Mouse (Mus musculus): ENCODE measurements at regions not wholly inside any gene's neighbourhood (a gene's known extent, or its start where the extent isn't known, plus 50 kb on each side); places are given as distances from the start of the nearest gene placed in this dataset.

DNA sequence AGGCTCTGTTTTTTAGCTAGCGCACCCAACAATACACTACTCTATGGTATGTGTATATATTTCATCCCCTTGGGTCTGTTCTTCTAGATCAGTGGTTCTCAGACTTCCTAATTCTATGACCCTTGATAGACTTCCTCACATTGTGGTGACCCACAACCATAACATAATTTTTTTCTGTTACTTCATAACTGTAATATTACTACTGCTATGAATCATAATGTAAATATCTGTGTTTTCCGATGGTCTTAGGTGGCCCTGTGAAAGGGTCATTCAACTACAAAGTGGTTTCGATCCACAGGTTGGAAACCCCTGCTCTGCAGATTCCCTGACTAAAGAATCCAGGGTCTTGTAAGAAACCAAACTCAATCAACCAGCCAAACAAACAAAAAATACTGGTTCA lies 220.8 kb downstream of the Opa1 start:
- DNase-seq (ENCODE audit: low spot score): no peak

GRCm38 (mm10) chr16:29800457-29800856 lies 221.3 kb downstream of the Opa1 start:
- DNase-seq (ENCODE audit: low spot score): no peak

GRCm38 (mm10) chr16:29802085-29802484 lies 223.0 kb downstream of the Opa1 start:
- DNase-seq (ENCODE audit: low spot score): no peak

DNA sequence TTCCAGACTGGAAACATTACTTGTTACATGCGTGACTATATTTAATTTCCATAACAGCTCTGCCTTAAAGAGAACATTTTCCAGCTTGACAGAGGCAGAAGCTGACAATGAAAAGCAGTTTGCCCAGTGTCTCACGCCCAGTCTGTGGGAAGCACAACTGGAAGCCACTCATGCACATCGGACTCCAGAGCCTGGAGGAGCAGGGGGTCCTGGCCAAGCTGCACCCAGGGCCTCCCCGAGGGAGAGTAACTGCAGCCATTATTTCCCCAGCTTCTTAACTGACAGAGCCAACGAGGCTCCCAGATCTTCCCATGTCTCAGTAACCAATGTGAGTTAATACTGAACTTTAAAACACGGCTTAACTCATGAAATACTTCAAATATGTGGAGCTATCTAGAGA lies 223.5 kb downstream of the Opa1 start:
- no peak for DNase-seq (ENCODE audit: low spot score)

DNA sequence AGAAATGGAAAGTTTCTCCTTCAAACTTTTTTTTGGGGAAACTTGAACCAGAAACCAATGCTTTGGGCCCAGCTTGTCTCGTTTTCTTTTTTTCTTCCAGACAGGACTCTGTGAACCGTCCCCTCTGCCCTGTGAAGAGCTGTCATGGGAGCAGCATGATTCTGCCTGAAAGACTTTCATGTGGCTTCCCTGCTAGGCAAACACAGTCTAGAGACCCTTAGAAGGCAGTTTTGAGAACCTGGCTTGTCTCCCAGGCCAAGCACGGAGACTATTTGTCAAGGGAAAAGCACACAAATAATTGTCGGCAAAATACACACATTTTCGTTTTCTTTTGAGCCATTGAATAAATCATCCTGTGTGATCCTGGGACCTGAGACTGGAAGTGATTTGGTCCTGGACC lies 228.7 kb downstream of the Opa1 start:
- DNase-seq (ENCODE audit: low spot score): no peak

DNA sequence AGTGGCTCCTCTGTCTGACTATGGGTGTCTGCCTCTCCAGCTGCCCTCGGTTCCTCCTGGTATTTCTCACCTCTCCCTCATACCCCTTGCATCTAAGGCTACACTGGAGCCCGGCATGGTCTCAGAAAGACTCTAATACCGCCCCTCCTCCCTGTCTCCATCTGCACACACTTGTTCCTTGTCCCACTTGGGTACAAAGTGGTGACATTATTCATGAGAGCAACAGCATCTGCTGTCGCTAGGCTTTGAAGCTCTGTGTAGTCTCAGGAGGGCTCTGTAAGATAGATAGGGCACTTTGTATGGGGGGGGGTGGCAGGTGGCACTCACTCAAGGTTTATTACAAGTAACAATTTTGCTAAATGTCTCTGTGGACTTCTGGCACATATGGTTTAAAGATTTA lies 229.7 kb downstream of the Opa1 start:
- DNase-seq (ENCODE audit: low spot score): no peak

- no peak for DNase-seq (ENCODE audit: low spot score)
Observed at GRCm38 (mm10) chr16:29813411-29814038, 234.4 kb downstream of the Opa1 start.

GRCm38 (mm10) chr16:29814039-29814438 lies 234.9 kb downstream of the Opa1 start:
- DNase-seq (ENCODE audit: low spot score): peak; percentile 89

DNA sequence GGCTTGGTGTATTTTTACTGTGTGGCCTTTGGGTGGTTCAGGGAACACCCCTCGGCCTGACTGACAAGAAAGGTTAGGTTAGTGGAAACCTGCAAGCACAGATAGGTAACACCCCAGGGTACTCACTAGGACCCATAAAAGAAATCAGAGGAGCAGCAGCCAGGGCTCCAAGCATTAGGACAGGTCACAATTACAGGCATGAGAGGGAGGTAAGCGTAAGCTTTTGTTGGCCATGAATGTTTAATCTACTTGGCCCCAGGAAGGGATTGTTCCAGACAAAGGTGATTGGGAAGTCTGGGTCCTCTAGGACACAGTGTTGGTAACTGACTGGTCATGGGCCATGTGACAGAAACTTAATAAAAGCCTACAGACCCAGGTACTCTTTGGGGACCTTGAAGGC lies 235.5 kb downstream of the Opa1 start:
- DNase-seq (ENCODE audit: low spot score): no peak

DNA sequence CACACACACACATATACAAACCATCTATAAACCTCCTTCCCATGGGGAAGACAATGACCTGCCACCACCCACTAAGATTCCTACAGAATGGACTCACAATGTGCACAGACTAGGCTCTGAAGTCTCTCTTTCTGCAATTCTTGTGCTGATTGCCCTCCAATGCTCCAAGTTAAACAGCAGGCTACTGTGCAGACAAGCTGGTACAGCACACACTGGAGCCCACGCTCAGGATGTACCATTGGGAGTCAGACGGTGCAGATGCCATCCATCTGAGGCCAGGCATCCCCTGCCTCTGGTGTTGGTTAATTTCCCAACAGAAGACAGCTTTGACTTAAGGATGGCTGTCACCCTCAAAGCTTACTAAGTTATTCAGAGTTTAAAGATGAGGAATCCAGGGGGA lies 236.1 kb downstream of the Opa1 start:
- DNase-seq (ENCODE audit: low spot score): no peak

DNA sequence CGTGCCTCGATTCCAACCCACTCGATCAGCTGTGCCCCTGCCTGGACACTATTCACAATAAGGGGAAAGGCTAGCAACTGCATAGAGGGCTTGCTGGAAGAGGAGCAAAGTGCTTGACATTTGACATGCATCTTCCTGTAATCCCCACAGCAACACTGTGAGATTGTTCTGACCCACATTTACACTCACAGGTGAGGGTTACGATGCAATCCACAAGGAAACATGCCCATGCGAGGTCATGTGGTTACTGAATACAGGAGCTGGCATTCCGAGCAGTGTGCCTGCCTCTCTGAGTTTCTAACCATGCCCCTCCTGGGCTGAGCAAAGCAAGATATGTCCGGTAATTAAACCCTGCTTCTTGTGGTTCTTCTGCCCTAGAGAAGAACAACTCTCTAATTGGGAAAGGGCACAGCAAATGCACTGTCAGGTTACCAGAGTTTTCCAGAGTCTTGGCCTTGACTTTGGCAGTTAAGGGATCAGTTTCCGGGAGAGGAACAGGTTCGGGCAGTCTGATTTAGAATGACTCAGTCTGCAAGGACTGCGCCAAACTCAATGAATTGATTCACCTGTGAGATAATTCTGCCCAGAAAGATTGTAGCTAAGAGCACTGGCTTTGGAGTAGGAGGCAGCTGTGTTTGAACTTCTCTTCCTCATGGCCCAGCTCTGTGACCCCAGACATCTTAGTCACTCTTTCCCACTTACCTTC lies 236.7 kb downstream of the Opa1 start:
- DNase-seq (ENCODE audit: low spot score): no peak

DNA sequence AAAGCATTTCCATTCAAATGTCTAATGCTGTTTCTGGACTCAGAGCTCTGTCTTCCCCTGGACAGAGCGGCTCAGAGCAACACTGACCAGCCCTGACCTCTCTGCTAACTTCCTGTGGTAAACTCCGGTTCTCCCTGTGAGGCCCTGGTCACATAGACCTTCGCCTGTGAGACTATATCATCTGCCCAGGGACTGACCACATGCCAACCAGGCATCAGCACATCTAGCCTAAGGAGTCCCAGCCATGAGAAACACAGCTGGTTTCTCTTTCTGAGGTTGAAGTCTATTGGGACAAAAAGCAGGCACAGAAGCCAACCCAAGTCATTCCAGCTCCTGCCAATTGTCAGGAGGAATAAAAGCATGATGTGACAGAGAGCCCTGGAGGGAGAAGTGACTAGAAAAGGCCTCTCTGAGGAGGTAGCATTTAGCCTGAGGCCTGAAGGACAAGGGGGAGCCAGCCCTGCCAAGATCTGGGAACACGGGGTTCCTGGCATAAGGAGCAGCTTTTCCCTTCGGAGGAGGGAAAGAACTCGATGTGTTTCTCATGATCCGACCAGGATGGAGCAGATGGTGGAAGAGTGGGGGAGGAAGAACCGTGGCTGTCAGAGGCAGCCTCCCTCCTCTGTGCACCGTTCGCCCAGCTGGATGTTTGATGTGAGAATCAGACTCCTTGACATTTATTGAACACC lies 237.7 kb downstream of the Opa1 start:
- DNase-seq (ENCODE audit: low spot score): peak; percentile 45

GRCm38 (mm10) chr16:29818807-29819440 lies 239.8 kb downstream of the Opa1 start:
- no peak for DNase-seq (ENCODE audit: low spot score)

DNA sequence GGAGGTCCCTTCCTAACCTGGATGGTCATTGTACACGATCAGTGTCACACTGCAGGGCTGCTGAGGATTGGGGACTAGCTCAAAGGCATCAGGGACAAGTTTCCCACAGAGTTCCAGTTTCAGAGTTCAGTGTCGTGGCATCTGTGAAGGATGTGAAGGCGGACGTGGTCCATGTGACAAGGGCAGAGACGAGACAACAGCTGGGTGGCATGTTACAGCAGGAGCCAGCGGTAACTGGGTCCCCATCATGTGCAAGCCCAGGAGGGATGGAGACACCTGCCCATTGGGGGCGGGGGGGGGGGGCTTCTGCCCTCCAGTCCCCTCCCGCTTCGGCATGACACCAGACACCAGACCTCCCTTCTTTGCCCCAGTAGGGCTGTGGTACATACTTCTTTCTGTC lies 241.6 kb downstream of the Opa1 start:
- no peak for DNase-seq (ENCODE audit: low spot score)

GRCm38 (mm10) chr16:29822110-29822509 lies 242.1 kb upstream of the Hes1 start:
- no peak for DNase-seq (ENCODE audit: low spot score)

- DNase-seq (ENCODE audit: low spot score): no peak
Observed at GRCm38 (mm10) chr16:29822843-29823401, 241.3 kb upstream of the Hes1 start.

GRCm38 (mm10) chr16:29826927-29827326 lies 237.3 kb upstream of the Hes1 start:
- DNase-seq (ENCODE audit: low spot score): no peak

DNA sequence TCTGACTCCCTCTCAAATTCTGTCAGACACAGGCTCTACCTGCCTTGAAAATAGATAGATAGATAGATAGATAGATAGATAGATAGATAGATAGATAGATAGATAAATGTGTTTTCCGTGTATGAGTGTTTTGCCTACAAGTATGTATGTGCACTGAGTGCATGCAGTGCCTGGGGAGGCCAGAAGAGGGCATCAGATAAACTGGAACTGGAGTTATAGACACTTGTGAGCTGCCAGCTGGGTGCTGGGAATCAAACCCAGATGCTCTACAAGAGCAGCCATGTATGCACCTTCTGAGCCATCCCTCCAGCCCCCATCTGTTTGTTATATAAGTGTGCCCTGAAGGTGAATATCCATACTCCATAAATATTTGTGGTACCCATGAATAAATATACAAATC lies 236.4 kb upstream of the Hes1 start:
- no peak for DNase-seq (ENCODE audit: low spot score)

DNA sequence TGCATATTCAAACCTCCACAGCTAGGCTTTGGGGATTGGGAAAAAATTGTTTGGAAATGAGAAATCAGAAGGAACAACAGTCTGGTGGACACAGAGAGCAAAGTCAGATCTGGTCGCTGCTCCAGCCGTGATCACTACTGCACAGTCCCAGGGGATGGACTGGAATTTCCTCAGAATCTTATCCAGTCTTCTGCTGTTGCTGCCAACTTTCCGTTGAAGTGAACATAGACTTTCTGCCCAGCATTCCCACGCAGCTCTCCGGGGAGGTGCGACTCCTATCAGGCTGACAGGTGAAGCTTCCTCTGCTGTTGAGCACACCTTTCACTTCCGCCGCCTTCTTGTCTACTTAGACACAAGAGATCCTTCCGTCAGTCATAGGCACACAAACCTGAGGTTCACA lies 234.7 kb upstream of the Hes1 start:
- no peak for DNase-seq (ENCODE audit: low spot score)

- DNase-seq (ENCODE audit: low spot score): no peak
Observed at GRCm38 (mm10) chr16:29830101-29830500, 234.1 kb upstream of the Hes1 start.

DNA sequence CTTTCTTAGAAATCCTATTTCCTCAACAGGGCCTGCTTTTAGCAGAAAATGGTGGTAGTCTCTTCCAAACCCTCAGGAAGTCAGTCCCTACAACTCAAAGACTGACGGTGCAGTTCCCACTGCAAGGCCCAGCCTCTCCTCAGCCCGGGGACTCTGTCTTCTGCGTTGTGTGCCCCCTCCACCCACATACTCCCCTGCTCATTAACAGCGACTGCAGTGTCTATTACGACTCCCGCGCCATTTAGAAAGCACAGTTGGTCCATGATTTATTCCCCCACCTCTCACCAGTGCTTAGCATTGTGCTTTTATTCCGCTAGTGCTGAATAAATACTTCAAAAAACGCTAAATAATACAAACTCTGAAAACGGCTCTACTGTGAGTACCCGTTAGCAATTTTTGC lies 230.9 kb upstream of the Hes1 start:
- DNase-seq (ENCODE audit: low spot score): no peak

GRCm38 (mm10) chr16:29833875-29834274 lies 230.3 kb upstream of the Hes1 start:
- DNase-seq (ENCODE audit: low spot score): no peak

DNA sequence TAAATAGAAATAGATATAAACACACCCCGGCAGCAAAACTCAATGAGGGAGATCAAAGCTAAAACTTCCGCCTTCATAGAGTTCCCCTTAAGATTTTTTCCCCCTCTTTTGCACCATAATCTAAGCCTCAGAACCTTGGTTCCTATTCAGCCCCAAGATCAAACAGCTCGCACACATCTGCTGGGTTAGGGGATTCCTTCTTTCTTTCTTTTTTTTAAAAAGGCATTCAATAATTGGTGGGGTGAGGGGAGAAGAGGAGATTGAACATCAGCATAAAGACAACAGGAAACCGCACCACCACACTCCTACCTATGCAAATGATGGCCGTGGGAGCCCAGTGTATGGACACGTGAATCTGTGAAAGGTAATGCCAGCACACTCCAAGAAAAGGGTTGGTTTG lies 229.5 kb upstream of the Hes1 start:
- no peak for DNase-seq (ENCODE audit: low spot score)

All from ovary, postnatal 36 days (tissue).